Mouse (Mus musculus) kidney, adult 8-10 months (tissue): ENCODE results near the gene Serpinb9b.
A peak's percentile ranks its signal among the peaks of the same experiment; 100 is the strongest.

Source experiments
- DNase-seq, 2 experiments: peaks; one replicate each; pipeline ENCODE4 v3.0.0; 2022

Serpinb9b gene

GRCm38 (mm10) chr13:33047234-33047633, 20.0 kb downstream of the Serpinb9b start:
- DNase-seq: no peak

- DNase-seq: no peak
These were observed 21.0 kb downstream of the Serpinb9b start for GRCm38 (mm10) chr13:33048187-33048586.

GRCm38 (mm10) chr13:33051697-33052096, 24.5 kb downstream of the Serpinb9b start:
- DNase-seq: no peak

GRCm38 (mm10) chr13:33063048-33063447, 35.8 kb downstream of the Serpinb9b start:
- no peak for DNase-seq

GRCm38 (mm10) chr13:33067387-33067977, 40.3 kb downstream of the Serpinb9b start:
- no peak for DNase-seq

GRCm38 (mm10) chr13:33068164-33068563, 40.9 kb downstream of the Serpinb9b start:
- no peak for DNase-seq

GRCm38 (mm10) chr13:33071776-33072175, 44.6 kb downstream of the Serpinb9b start:
- no peak for DNase-seq

- peak; percentile 37 to 40 for DNase-seq
These were observed 46.8 kb downstream of the Serpinb9b start for GRCm38 (mm10) chr13:33074029-33074428.

- no peak for DNase-seq
These were observed 49.0 kb downstream of the Serpinb9b start for GRCm38 (mm10) chr13:33076247-33076646.

GRCm38 (mm10) chr13:33077026-33077685, 49.9 kb downstream of the Serpinb9b start:
- DNase-seq: no peak

GRCm38 (mm10) chr13:33078056-33078705, 51.0 kb downstream of the Serpinb9b start, which contains the start of gene Serpinb1b:
Gene Serpinb1b, plus strand, starts transcription at chr13:33078575.
- no peak for DNase-seq

- no peak for DNase-seq
These were observed 52.2 kb downstream of the Serpinb9b start for GRCm38 (mm10) chr13:33079391-33079790.

GRCm38 (mm10) chr13:33080356-33080755, 53.1 kb downstream of the Serpinb9b start:
- DNase-seq: peak in 1 of 2 experiments; percentile 30

GRCm38 (mm10) chr13:33083834-33084233, 56.6 kb downstream of the Serpinb9b start:
- DNase-seq: no peak

GRCm38 (mm10) chr13:33084975-33085694, 57.9 kb downstream of the Serpinb9b start:
- no peak for DNase-seq

- no peak for DNase-seq
These were observed 58.6 kb downstream of the Serpinb9b start for GRCm38 (mm10) chr13:33085695-33086432.

GRCm38 (mm10) chr13:33089566-33089965, 62.4 kb downstream of the Serpinb9b start:
- no peak for DNase-seq

GRCm38 (mm10) chr13:33090546-33090945, 63.3 kb downstream of the Serpinb9b start:
- DNase-seq: no peak

- no peak for DNase-seq
These were observed 64.1 kb downstream of the Serpinb9b start for GRCm38 (mm10) chr13:33091306-33091705.
